In genomic region chr11:48820308-48820674, GRCm38 (mm10) we compare ENCODE assay signal across 19 mouse cellular contexts. TPM values are rescaled to one million over a fixed set of nuclear protein-coding genes. Genes with fewer than 3 reads are reported as not detected.
DNase-seq lines count a peak whose midpoint lies in the region; ATAC-seq and TF ChIP-seq lines count a peak whose summit lies in the region.
"Had no signal": no experiment of that assay in that cellular context is flagged by ENCODE, and none has a peak within 500 bp of the region (broad histone marks: within the 10 kb centered on the region; RNA-seq: fewer than 3 reads in every experiment).

No protein-coding gene starts in this region.

- H3K4me2 ChIP-seq in embryonic facial prominence, embryonic 15.5 days (replicated peaks): no peak overlapping the region
- no peak overlapping the region for H3K4me2 ChIP-seq in heart, postnatal 0 days (ENCODE audit: low read depth, low read length)
- no peak overlapping the region for H3K4me2 ChIP-seq in liver, postnatal 0 days (ENCODE audit: low read depth, low read length)
- H3K4me2 ChIP-seq: hindbrain, embryonic 13.5 days; neural tube, embryonic 15.5 days had no signal

- peaks cover 14% of the 10 kb centered on the region for H3K27me3 ChIP-seq in embryonic facial prominence, embryonic 15.5 days
- peaks cover 16% of the 10 kb centered on the region for H3K27me3 ChIP-seq in embryonic facial prominence, embryonic 10.5 days (replicated peaks; ENCODE audit: low read depth, poor library complexity, severe bottlenecking)
- no peaks in the 10 kb centered on the region for H3K27me3 ChIP-seq in heart, postnatal 0 days (ENCODE audit: control insufficient read depth, insufficient read depth, low read length)
- no peaks in the 10 kb centered on the region for H3K27me3 ChIP-seq in MEL (ENCODE audit: control insufficient read depth in 1 of 2, insufficient read depth in 2 of 2, low read length in 2 of 2)
- peaks cover 13% of the 10 kb centered on the region for H3K27me3 ChIP-seq in liver, postnatal 0 days (ENCODE audit: insufficient read depth, low read length)

- no peak for TF ChIP-seq POLR2A in MEL (IDR thresholded peaks at IDR 0.05; ENCODE audit: control insufficient read depth in 1 of 2, insufficient read depth in 1 of 2, low read depth in 1 of 2, low read length in 2 of 2, poor library complexity in 1 of 2)

- intact Hi-C loops in heart, postnatal 25 days (cut with DNase I): no loop called here

- H3K79me2 ChIP-seq in MEL (ENCODE audit: control insufficient read depth, insufficient read depth, low read length, poor library complexity): peaks cover 15% of the 10 kb centered on the region

- no peak overlapping the region for H3K9ac ChIP-seq in embryonic facial prominence, embryonic 15.5 days
- H3K9ac ChIP-seq in heart, postnatal 0 days (replicated peaks; ENCODE audit: low read depth, low read length): no peak overlapping the region
- peak overlapping the region; percentile 24 for H3K9ac ChIP-seq in MEL (ENCODE audit: control insufficient read depth, low read depth, low read length, poor library complexity, severe bottlenecking)
- no peak overlapping the region for H3K9ac ChIP-seq in liver, postnatal 0 days (replicated peaks)
- H3K9ac ChIP-seq: hindbrain, embryonic 13.5 days; liver, embryonic 14.5 days; neural tube, embryonic 15.5 days had no signal

- no peak overlapping the region for H3K4me3 ChIP-seq in embryonic facial prominence, embryonic 15.5 days (replicated peaks)
- H3K4me3 ChIP-seq in embryonic facial prominence, embryonic 10.5 days: no peak overlapping the region
- H3K4me3 ChIP-seq in heart, postnatal 0 days (ENCODE audit: low read depth, low read length): no peak overlapping the region
- 0 out of 4 replicates have a peak overlapping the region, but pooled peaks have one; percentile 2 to 5 for H3K4me3 ChIP-seq in MEL (ENCODE audit: control insufficient read depth in 1 of 2, insufficient read depth in 1 of 2, low read depth in 2 of 2, low read length in 2 of 2)
- H3K4me3 ChIP-seq in liver, postnatal 0 days (ENCODE audit: low read depth, low read length): no peak overlapping the region
- H3K4me3 ChIP-seq: hindbrain, embryonic 13.5 days; neural tube, embryonic 15.5 days had no signal

- peaks cover 22% of the 10 kb centered on the region for H3K4me1 ChIP-seq in embryonic facial prominence, embryonic 15.5 days
- H3K4me1 ChIP-seq in embryonic facial prominence, embryonic 10.5 days: peaks cover 28% of the 10 kb centered on the region
- H3K4me1 ChIP-seq in heart, postnatal 0 days (ENCODE audit: control insufficient read depth, insufficient read depth): peaks cover 21% of the 10 kb centered on the region
- peaks cover 6 to 45% of the 10 kb centered on the region in 2 experiments for H3K4me1 ChIP-seq in MEL (ENCODE audit: control insufficient read depth in 1 of 2, insufficient read depth in 2 of 2, low read length in 2 of 2)
- peaks cover 38% of the 10 kb centered on the region for H3K4me1 ChIP-seq in liver, postnatal 0 days (ENCODE audit: insufficient read depth)

- TF ChIP-seq EP300 in heart, postnatal 0 days (IDR thresholded peaks at IDR 0.05; ENCODE audit: low read depth): no peak
- TF ChIP-seq EP300 in MEL (IDR thresholded peaks at IDR 0.05; ENCODE audit: low read depth in 1 of 2, low read length in 2 of 2): no peak; a peak in 1 of 4 replicates
- TF ChIP-seq EP300 in liver, postnatal 0 days (IDR thresholded peaks at IDR 0.05; ENCODE audit: low read depth): no peak

- peaks cover 6% of the 10 kb centered on the region; the same call in 1 of the 2 replicates for H3K36me3 ChIP-seq in embryonic facial prominence, embryonic 15.5 days
- H3K36me3 ChIP-seq in embryonic facial prominence, embryonic 10.5 days (replicated peaks): peaks cover 7% of the 10 kb centered on the region
- H3K36me3 ChIP-seq in heart, postnatal 0 days (replicated peaks; ENCODE audit: control insufficient read depth, insufficient read depth, low read length): no peaks in the 10 kb centered on the region
- peaks cover 0 to 31% of the 10 kb centered on the region in 2 experiments; a peak in 2 of 4 replicates for H3K36me3 ChIP-seq in MEL (ENCODE audit: control insufficient read depth in 1 of 2, insufficient read depth in 2 of 2, low read length in 2 of 2)
- H3K36me3 ChIP-seq in liver, postnatal 0 days (replicated peaks; ENCODE audit: insufficient read depth, low read length): no peaks in the 10 kb centered on the region
- H3K36me3 ChIP-seq: hindbrain, embryonic 13.5 days; neural tube, embryonic 15.5 days had no signal

- no peaks in the 10 kb centered on the region for H3K9me3 ChIP-seq in embryonic facial prominence, embryonic 15.5 days (replicated peaks)
- H3K9me3 ChIP-seq in embryonic facial prominence, embryonic 10.5 days: no peaks in the 10 kb centered on the region
- no peaks in the 10 kb centered on the region for H3K9me3 ChIP-seq in heart, postnatal 0 days (replicated peaks; ENCODE audit: control insufficient read depth, low read length)
- H3K9me3 ChIP-seq in MEL (replicated peaks; ENCODE audit: insufficient read depth, low read length): no peaks in the 10 kb centered on the region
- no peaks in the 10 kb centered on the region for H3K9me3 ChIP-seq in liver, postnatal 0 days (ENCODE audit: low read length)
- H3K9me3 ChIP-seq: hindbrain, embryonic 13.5 days; neural tube, embryonic 15.5 days had no signal

- DNase-seq in embryonic facial prominence, embryonic 10.5 days (ENCODE audit: low spot score): no peak
- no peak for DNase-seq in heart, postnatal 0 days (ENCODE audit: low spot score)
- DNase-seq in heart, postnatal 25 days (ENCODE audit: low spot score): no peak
- peak; percentile 79 for DNase-seq in MEL (ENCODE audit: low read depth, low spot score)
- no peak for DNase-seq in liver, postnatal 0 days
- no peak for DNase-seq in cerebellum, postnatal 36 days
- no peak for DNase-seq in spleen, postnatal 10 days (ENCODE audit: low spot score in 2 of 2)
- DNase-seq: adrenal gland, postnatal 25 days; cerebellum, postnatal 10 days; gastrocnemius, postnatal 25 days; kidney, adult 18-20 months; kidney, postnatal 25 days; lung, postnatal 14 days; retina, postnatal 1 day; thymus, postnatal 36 days had no signal

- no peak for TF ChIP-seq RAD21 in MEL (IDR thresholded peaks at IDR 0.05; ENCODE audit: low read depth, low read length)

- 0 out of 2 replicates have a peak overlapping the region, but pooled peaks have one; percentile 22 for H3K27ac ChIP-seq in embryonic facial prominence, embryonic 15.5 days (replicated peaks)
- H3K27ac ChIP-seq in embryonic facial prominence, embryonic 10.5 days (replicated peaks): no peak overlapping the region
- H3K27ac ChIP-seq in heart, postnatal 0 days (ENCODE audit: low read depth): peak overlapping the region; percentile 46
- peak overlapping the region; percentile 80 for H3K27ac ChIP-seq in MEL (ENCODE audit: control insufficient read depth, low read depth, low read length)
- H3K27ac ChIP-seq in liver, postnatal 0 days (ENCODE audit: low read depth): peak overlapping the region; percentile 52; the same call in 1 of the 2 replicates
- H3K27ac ChIP-seq: hindbrain, embryonic 13.5 days; liver, embryonic 14.5 days; neural tube, embryonic 15.5 days had no signal

- ATAC-seq in embryonic facial prominence, embryonic 15.5 days (ENCODE audit: insufficient number of reproducible peaks, low FRiP score, low TSS enrichment, low read depth): no peak
- ATAC-seq in heart, postnatal 0 days (ENCODE audit: insufficient read depth, low read depth): no peak
- no peak for ATAC-seq in liver, postnatal 0 days

- TF ChIP-seq CTCF in heart, postnatal 0 days (IDR thresholded peaks at IDR 0.05; ENCODE audit: low read depth): no peak
- TF ChIP-seq CTCF in MEL (IDR thresholded peaks at IDR 0.05 in 2 of 3, conservative IDR thresholded peaks at IDR 0.05 in 1 of 3; ENCODE audit: control insufficient read depth in 1 of 3, insufficient read depth in 1 of 3, low read depth in 2 of 3, low read length in 3 of 3, poor library complexity in 1 of 3, severe bottlenecking in 1 of 3): no peak
- no peak for TF ChIP-seq CTCF in liver, postnatal 0 days (IDR thresholded peaks at IDR 0.05; ENCODE audit: low read depth)

RNA-seq across cellular contexts. Expression of gene Trim41, which starts 3.1 kb away (rescaled TPM):
- polyA plus RNA-seq in embryonic facial prominence, embryonic 15.5 days (2015; fragmentation: Nextera tagmentation; extraction: Ambion mirVana): 7.5 and 8.1 TPM in 2 replicates
- 4.2 and 4.6 TPM in 2 replicates for polyA plus RNA-seq in embryonic facial prominence, embryonic 10.5 days (2016; fragmentation: Nextera tagmentation; extraction: Ambion mirVana)
- total RNA-seq in heart, postnatal 0 days (2014; rRNA removed; ENCODE audit: low replicate concordance): 22.7 and 39.6 TPM in 2 replicates
- polyA plus RNA-seq in heart, postnatal 0 days (2015; fragmentation: Nextera tagmentation; extraction: Ambion mirVana): 2.7 and 2.9 TPM in 2 replicates
- 10 to 100 TPM; 17.8 to 20.4 TPM for total RNA-seq in heart, postnatal 25 days (2021)
- 31.6 and 37.0 TPM in 2 replicates for total RNA-seq in MEL (2012; rRNA removed)
- polyA plus RNA-seq in MEL (2012; ENCODE audit: insufficient read depth in 1 of 2, insufficient read length in 2 of 2, low read depth in 1 of 2, low replicate concordance in 2 of 2, missing spikeins in 1 of 2): 10 to 100 TPM; 56.4 to 76.3 TPM
- 2.2 and 2.3 TPM in 2 replicates for polyA plus RNA-seq in liver, postnatal 0 days (2015; fragmentation: Nextera tagmentation; extraction: Ambion mirVana)

RNA-seq across cellular contexts. Expression of gene Trim7, which starts 5.6 kb away (rescaled TPM):
- 5.4 and 5.8 TPM in 2 replicates for polyA plus RNA-seq in embryonic facial prominence, embryonic 15.5 days (2015; fragmentation: Nextera tagmentation; extraction: Ambion mirVana)
- 0.14 and 0.16 TPM in 2 replicates for polyA plus RNA-seq in embryonic facial prominence, embryonic 10.5 days (2016; fragmentation: Nextera tagmentation; extraction: Ambion mirVana)
- 1.1 and 5.3 TPM in 2 replicates for total RNA-seq in heart, postnatal 0 days (2014; rRNA removed; ENCODE audit: low replicate concordance)
- polyA plus RNA-seq in heart, postnatal 0 days (2015; fragmentation: Nextera tagmentation; extraction: Ambion mirVana): 1.3 and 1.9 TPM in 2 replicates
- total RNA-seq in heart, postnatal 25 days (2021): 10 to 100 TPM; 15.7 to 23.2 TPM
- 0.72 and 0.81 TPM in 2 replicates for total RNA-seq in MEL (2012; rRNA removed)
- polyA plus RNA-seq in MEL (2012; ENCODE audit: insufficient read depth in 1 of 2, insufficient read length in 2 of 2, low read depth in 1 of 2, low replicate concordance in 2 of 2, missing spikeins in 1 of 2): 1 to 10 TPM in 1 of 2 experiments, not detected in 1; 1.3 TPM
- polyA plus RNA-seq in liver, postnatal 0 days (2015; fragmentation: Nextera tagmentation; extraction: Ambion mirVana): 0.48 and 0.52 TPM in 2 replicates

RNA-seq across cellular contexts. Expression of gene Gm12184, which starts 6.2 kb away (rescaled TPM):
- polyA plus RNA-seq in embryonic facial prominence, embryonic 15.5 days (2015; fragmentation: Nextera tagmentation; extraction: Ambion mirVana): 2.3 and 4.9 TPM in 2 replicates
- polyA plus RNA-seq in embryonic facial prominence, embryonic 10.5 days (2016; fragmentation: Nextera tagmentation; extraction: Ambion mirVana): 3.0 and 5.7 TPM in 2 replicates
- 1.8 and 27.8 TPM in 2 replicates for total RNA-seq in heart, postnatal 0 days (2014; rRNA removed; ENCODE audit: low replicate concordance)
- 1.8 and 2.7 TPM in 2 replicates for polyA plus RNA-seq in heart, postnatal 0 days (2015; fragmentation: Nextera tagmentation; extraction: Ambion mirVana)
- total RNA-seq in heart, postnatal 25 days (2021): 1 to 10 TPM; 2.0 to 3.2 TPM
- total RNA-seq in MEL (2012; rRNA removed): 7.1 and 10.9 TPM in 2 replicates
- 10 to 100 TPM in 1 of 2 experiments, not detected in 1; 15.3 TPM for polyA plus RNA-seq in MEL (2012; ENCODE audit: insufficient read depth in 1 of 2, insufficient read length in 2 of 2, low read depth in 1 of 2, low replicate concordance in 2 of 2, missing spikeins in 1 of 2)
- 4.9 and 5.0 TPM in 2 replicates for polyA plus RNA-seq in liver, postnatal 0 days (2015; fragmentation: Nextera tagmentation; extraction: Ambion mirVana)

RNA-seq across cellular contexts. Expression of gene Rack1, which starts 20.2 kb away (rescaled TPM):
- polyA plus RNA-seq in embryonic facial prominence, embryonic 15.5 days (2015; fragmentation: Nextera tagmentation; extraction: Ambion mirVana): 718 and 762 TPM in 2 replicates
- polyA plus RNA-seq in embryonic facial prominence, embryonic 10.5 days (2016; fragmentation: Nextera tagmentation; extraction: Ambion mirVana): 838 and 844 TPM in 2 replicates
- total RNA-seq in heart, postnatal 0 days (2014; rRNA removed; ENCODE audit: low replicate concordance): 1,323 and 1,324 TPM in 2 replicates
- 292 and 307 TPM in 2 replicates for polyA plus RNA-seq in heart, postnatal 0 days (2015; fragmentation: Nextera tagmentation; extraction: Ambion mirVana)
- 100 to 1,000 TPM; 397 to 416 TPM for total RNA-seq in heart, postnatal 25 days (2021)
- 5,378 and 5,815 TPM in 2 replicates for total RNA-seq in MEL (2012; rRNA removed)
- 1,000 to 10,000 TPM in 1 of 2 experiments, 100 to 1,000 TPM in 1; 376 to 4,421 TPM for polyA plus RNA-seq in MEL (2012; ENCODE audit: insufficient read depth in 1 of 2, insufficient read length in 2 of 2, low read depth in 1 of 2, low replicate concordance in 2 of 2, missing spikeins in 1 of 2)
- polyA plus RNA-seq in liver, postnatal 0 days (2015; fragmentation: Nextera tagmentation; extraction: Ambion mirVana): 397 and 398 TPM in 2 replicates

RNA-seq across cellular contexts. Expression of gene Irgm1, which starts 51.2 kb away (rescaled TPM):
- polyA plus RNA-seq in embryonic facial prominence, embryonic 15.5 days (2015; fragmentation: Nextera tagmentation; extraction: Ambion mirVana): 8.3 and 8.8 TPM in 2 replicates
- 1.1 TPM in 2 replicates for polyA plus RNA-seq in embryonic facial prominence, embryonic 10.5 days (2016; fragmentation: Nextera tagmentation; extraction: Ambion mirVana)
- total RNA-seq in heart, postnatal 0 days (2014; rRNA removed; ENCODE audit: low replicate concordance): 23.0 and 34.7 TPM in 2 replicates
- polyA plus RNA-seq in heart, postnatal 0 days (2015; fragmentation: Nextera tagmentation; extraction: Ambion mirVana): 13.8 and 15.0 TPM in 2 replicates
- 1 to 10 TPM; 8.8 to 8.9 TPM for total RNA-seq in heart, postnatal 25 days (2021)
- total RNA-seq in MEL (2012; rRNA removed): 7.5 and 10.7 TPM in 2 replicates
- 10 to 100 TPM in 1 of 2 experiments, not detected in 1; 10.0 TPM for polyA plus RNA-seq in MEL (2012; ENCODE audit: insufficient read depth in 1 of 2, insufficient read length in 2 of 2, low read depth in 1 of 2, low replicate concordance in 2 of 2, missing spikeins in 1 of 2)
- 42.7 and 44.1 TPM in 2 replicates for polyA plus RNA-seq in liver, postnatal 0 days (2015; fragmentation: Nextera tagmentation; extraction: Ambion mirVana)

Comparison
In these comparisons a context has a peak if more than half of its experiments do, and no peak if none do; other contexts are left out.
1. H3K4me3 ChIP-seq: peak in MEL (2 of 2); none in embryonic facial prominence, embryonic 15.5 days (single experiment), embryonic facial prominence, embryonic 10.5 days (single experiment), heart, postnatal 0 days (single experiment) and liver, postnatal 0 days (single experiment).